Mouse (Mus musculus): ENCODE results near the gene Cntnap1.

DNA sequence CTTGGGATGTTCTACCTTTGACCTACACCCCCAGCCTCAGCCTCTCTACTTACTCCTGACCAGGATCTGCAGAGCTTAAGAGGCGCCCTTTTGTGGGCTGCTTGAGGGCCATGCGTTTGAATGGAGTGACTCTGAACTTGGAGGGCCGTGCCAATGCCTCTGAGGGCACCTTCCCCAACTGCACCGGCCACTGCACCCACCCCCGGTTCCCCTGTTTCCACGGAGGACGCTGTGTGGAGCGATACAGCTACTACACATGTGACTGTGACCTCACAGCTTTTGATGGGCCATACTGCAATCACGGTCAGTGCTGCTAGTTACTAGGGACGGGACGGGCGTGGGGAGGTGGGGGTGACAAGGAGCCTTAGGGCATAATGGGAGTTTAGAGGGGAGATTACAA is 14.7 kb downstream of the Cntnap1 start:
- TF ChIP-seq CTCF (IDR thresholded peaks at IDR 0.05; ENCODE audit: control insufficient read depth, insufficient read depth, insufficient replicate concordance, low read depth, low read length) (no peak), POLR2A (IDR thresholded peaks at IDR 0.05; ENCODE audit: control insufficient read depth, low read depth, low read length) (no peak)
